Mouse (Mus musculus) induced T-regulatory cell, adult 2 months (primary cell): ENCODE data around the gene Tmem104.

Experiments
- DNase-seq: peaks from one replicate; pipeline ENCODE4 v3.0.0-alpha.2; 2012; ENCODE audit warnings: low read depth

Tmem104 gene

GRCm38 (mm10) chr11:115264136-115264861 lies 77.0 kb downstream of the Tmem104 start:
- DNase-seq: no peak

- DNase-seq: peak; percentile 64
These were observed 77.8 kb downstream of the Tmem104 start for GRCm38 (mm10) chr11:115264862-115265668.

GRCm38 (mm10) chr11:115265771-115266399 lies 78.6 kb downstream of the Tmem104 start:
- peak; percentile 51 for DNase-seq

- DNase-seq: no peak
These were observed 79.1 kb downstream of the Tmem104 start for GRCm38 (mm10) chr11:115266400-115266778.

GRCm38 (mm10) chr11:115267061-115267883 lies 80.0 kb downstream of the Tmem104 start, which contains the start of gene Grin2c:
TSS of gene Grin2c (minus strand) at chr11:115267243.
- DNase-seq: no peak

GRCm38 (mm10) chr11:115267958-115268357 lies 80.7 kb downstream of the Tmem104 start:
- DNase-seq: no peak

GRCm38 (mm10) chr11:115269330-115270066 lies 82.2 kb downstream of the Tmem104 start:
- no peak for DNase-seq

GRCm38 (mm10) chr11:115270148-115270861 lies 83.0 kb downstream of the Tmem104 start:
- DNase-seq: peak; percentile 79

- DNase-seq: no peak
These were observed 83.8 kb downstream of the Tmem104 start for GRCm38 (mm10) chr11:115271052-115271451.

GRCm38 (mm10) chr11:115271481-115271880 lies 84.2 kb downstream of the Tmem104 start:
- no peak for DNase-seq

- DNase-seq: no peak
These were observed 85.7 kb downstream of the Tmem104 start for GRCm38 (mm10) chr11:115272894-115273498.

- DNase-seq: no peak
These were observed 86.4 kb downstream of the Tmem104 start for GRCm38 (mm10) chr11:115273735-115274134.

GRCm38 (mm10) chr11:115274178-115274577 lies 86.9 kb downstream of the Tmem104 start:
- DNase-seq: no peak

- DNase-seq: no peak
These were observed 87.5 kb downstream of the Tmem104 start for GRCm38 (mm10) chr11:115274771-115275170.

GRCm38 (mm10) chr11:115275509-115275908 lies 88.2 kb downstream of the Tmem104 start:
- peak; percentile 52 for DNase-seq

GRCm38 (mm10) chr11:115275954-115276353 lies 88.7 kb downstream of the Tmem104 start:
- peak; percentile 33 for DNase-seq

GRCm38 (mm10) chr11:115276780-115277603 lies 89.7 kb downstream of the Tmem104 start, which contains the start of gene Fdxr:
TSS of gene Fdxr (minus strand) at chr11:115277050.
- peak; percentile 100 for DNase-seq

- DNase-seq: no peak
These were observed 90.3 kb downstream of the Tmem104 start for GRCm38 (mm10) chr11:115277604-115277975.

GRCm38 (mm10) chr11:115278176-115278575 lies 90.9 kb downstream of the Tmem104 start:
- DNase-seq: no peak
